Mouse (Mus musculus): ENCODE measurements around the gene Ppp1r9a.

DNA sequence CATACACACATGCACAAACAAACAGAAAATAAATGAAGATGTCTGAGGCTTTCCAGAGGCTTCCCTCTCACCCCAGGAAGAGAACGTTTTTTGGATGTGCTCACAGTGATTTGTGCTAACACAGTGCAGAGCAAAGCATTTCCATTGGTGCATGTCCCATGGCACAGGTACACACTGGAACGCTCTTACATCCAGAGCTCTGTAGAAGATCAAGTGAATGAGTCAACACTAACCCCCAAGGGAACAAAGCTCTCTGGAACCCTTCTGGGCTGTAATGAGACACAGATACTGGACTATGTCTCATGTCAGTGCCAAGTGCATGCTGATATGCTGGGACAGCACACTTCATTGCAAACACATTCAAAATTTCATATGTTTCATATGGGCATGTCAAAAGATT is 175.3 kb downstream of the Ppp1r9a start:
- no peak for TF ChIP-seq E2F4 (IDR thresholded peaks at IDR 0.05; ENCODE audit: insufficient read depth)
- no peak for TF ChIP-seq USF1 (IDR thresholded peaks at IDR 0.05; ENCODE audit: low read depth)

Data from myocyte (in vitro differentiated cells).